Mouse (Mus musculus) spleen, adult 2 months (tissue): Measurements from ENCODE around the gene Sult4a1. TPM values are rescaled to one million over a fixed set of nuclear protein-coding genes. Genes with fewer than 3 reads are reported as not detected.

Experiments used
- DNase-seq, 2 experiments: peaks; one replicate each; pipeline versions ENCODE4 v3.0.0 to v3.0.0-alpha.2; 2012 to 2021; ENCODE audit warnings: low spot score in 2 of 2, low read depth in 1 of 2
- H3K27ac ChIP-seq: fragments of 200-500 bp; 2 replicates; pipeline ENCODE4 v1.5.1; 2012; ENCODE audit warnings: low read length, inconsistent platforms; ENCODE audit not compliant: insufficient read depth
- H3K27me3 ChIP-seq: fragments of 200-500 bp; 2 replicates; pipeline ENCODE4 v1.6.1; 2012; ENCODE audit warnings: mild to moderate bottlenecking, moderate library complexity, low read length, inconsistent platforms; ENCODE audit not compliant: control insufficient read depth, insufficient read depth
- H3K36me3 ChIP-seq: fragments of 200-500 bp; 2 replicates; pipeline ENCODE4 v1.6.1; 2012; ENCODE audit warnings: mild to moderate bottlenecking, low read length, inconsistent platforms; ENCODE audit not compliant: control insufficient read depth, insufficient read depth
- H3K4me1 ChIP-seq: fragments of 200-500 bp; 2 replicates; pipeline ENCODE4 v1.6.1; 2011; ENCODE audit warnings: inconsistent platforms; ENCODE audit not compliant: control insufficient read depth, insufficient read depth, insufficient read length
- H3K4me3 ChIP-seq: fragments of 200-500 bp; 2 replicates; pipeline ENCODE4 v1.5.1; 2011; ENCODE audit warnings: mild to moderate bottlenecking, inconsistent platforms; ENCODE audit not compliant: insufficient read depth, insufficient read length; ENCODE audit errors: extremely low read depth
- CTCF ChIP-seq: fragments of 200-500 bp; IDR thresholded peaks from 2 replicates; pipeline ENCODE4 v1.5.1; 2011; ENCODE audit warnings: mild to moderate bottlenecking, inconsistent platforms; ENCODE audit not compliant: insufficient read depth, insufficient read length, insufficient replicate concordance; ENCODE audit errors: extremely low read depth
- POLR2A ChIP-seq: fragments of 200-500 bp; IDR thresholded peaks from 2 replicates; pipeline ENCODE4 v1.6.1; 2011; ENCODE audit warnings: low read depth, low read length, inconsistent platforms
- WGBS: fragments of 180-500 bp; shearing (Covaris S2); methylation state at CpG from one replicate; pipeline ENCODE4 v1.1.7; 2018; 5-methylcytosine and 5-hydroxymethylcytosine counted together
- polyA plus RNA-seq: library from polyadenylated mRNA; depleted of rRNA; stranded (reverse); fragments of >200 nt; gene quantifications from 2 replicates; pipeline ENCODE4 v1.2.3, GENCODE M21; 2012

Sult4a1 gene
- polyA plus RNA-seq, 1 experiment, result 0.29 TPM

DNA sequence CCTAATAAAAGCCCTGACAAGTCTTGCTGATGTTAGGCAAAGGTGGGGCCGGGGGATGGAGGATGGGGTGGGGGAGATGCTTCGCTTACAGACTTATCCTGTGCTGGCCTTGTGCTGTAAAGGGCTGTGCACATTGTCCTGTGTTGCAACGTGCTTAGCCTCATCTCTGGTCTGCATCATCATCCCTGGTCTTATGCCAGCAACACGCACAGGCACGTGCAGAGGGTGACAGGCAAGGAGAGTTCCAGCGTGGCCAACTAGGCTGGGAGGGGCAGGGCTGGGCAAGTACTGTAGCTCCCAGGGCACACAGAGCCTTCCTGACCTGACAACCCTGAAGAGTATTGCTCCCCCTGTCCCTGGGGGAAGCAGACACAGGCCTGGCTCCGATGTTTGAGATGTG is 15.5 kb upstream of the Sult4a1 start:
- no peak for DNase-seq
- WGBS, result 66% methylated on average over 7 of the region's 7 CpGs
- no peaks in the 10 kb centered on the region for H3K36me3 ChIP-seq
- H3K4me1 ChIP-seq, result no peaks in the 10 kb centered on the region
- TF ChIP-seq POLR2A, result no peak
- no peak for TF ChIP-seq CTCF
- H3K4me3 ChIP-seq, result no peak overlapping the region
- H3K27ac ChIP-seq, result no peak overlapping the region
- H3K27me3 ChIP-seq, result no peaks in the 10 kb centered on the region

GRCm38 (mm10) chr15:84120612-84121011 is 15.1 kb upstream of the Sult4a1 start:
- no peak overlapping the region for H3K4me3 ChIP-seq
- H3K36me3 ChIP-seq, result no peaks in the 10 kb centered on the region
- DNase-seq, result no peak
- no peaks in the 10 kb centered on the region for H3K4me1 ChIP-seq
- TF ChIP-seq POLR2A (no peak), CTCF (0 out of 2 replicates have a peak, but pooled peaks have one; percentile 8)
- no peak overlapping the region for H3K27ac ChIP-seq
- WGBS, result 29% methylated on average over 6 of the region's 6 CpGs
- H3K27me3 ChIP-seq, result no peaks in the 10 kb centered on the region

DNA sequence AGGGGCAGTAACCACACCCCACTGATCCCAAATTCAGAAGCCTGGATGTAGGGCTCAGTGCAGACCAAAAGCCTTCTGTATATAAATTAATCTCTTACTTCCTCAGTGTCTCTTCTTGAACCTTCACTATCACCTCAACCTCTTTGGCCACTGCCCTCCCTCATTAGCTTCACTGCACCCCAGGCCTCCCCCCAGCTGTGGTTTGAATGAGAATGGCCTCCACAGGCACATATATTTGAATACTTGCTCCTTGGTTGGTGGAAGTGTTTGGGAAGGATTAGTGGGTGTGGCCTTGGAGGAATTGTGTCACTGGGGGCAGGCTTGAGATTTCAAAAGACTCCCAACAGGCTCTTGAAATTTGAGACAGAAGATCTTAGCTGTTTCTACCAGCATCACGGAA is 10.9 kb upstream of the Sult4a1 start:
- no peak for DNase-seq
- H3K27me3 ChIP-seq, result no peaks in the 10 kb centered on the region
- H3K36me3 ChIP-seq, result no peaks in the 10 kb centered on the region
- H3K4me1 ChIP-seq, result no peaks in the 10 kb centered on the region
- H3K27ac ChIP-seq, result no peak overlapping the region
- no peak overlapping the region for H3K4me3 ChIP-seq
- WGBS, result 83% methylated on average over 1 of the region's 1 CpGs
- TF ChIP-seq CTCF, result no peak
- TF ChIP-seq POLR2A, result no peak

DNA sequence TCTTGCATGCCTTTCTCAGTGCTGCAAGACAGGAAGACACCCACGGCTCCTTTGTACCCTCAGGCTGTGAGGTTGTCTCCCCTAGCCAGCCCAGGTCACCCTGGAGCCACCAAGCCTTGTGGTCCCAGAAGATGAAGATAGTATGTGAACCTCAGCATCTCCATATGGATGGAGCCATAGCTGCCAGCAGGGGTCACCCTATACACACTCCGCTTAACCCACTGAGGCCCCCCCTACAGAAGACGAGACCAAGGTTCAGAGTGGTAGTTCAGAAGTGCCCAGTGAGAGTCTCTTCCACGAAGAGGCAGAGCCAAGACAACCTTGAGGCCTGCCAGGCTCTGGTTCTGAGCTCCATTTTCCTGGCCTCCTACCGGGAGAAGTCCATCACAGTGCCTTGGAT is 10.2 kb upstream of the Sult4a1 start:
- TF ChIP-seq POLR2A (no peak), CTCF (no peak)
- H3K4me3 ChIP-seq, result no peak overlapping the region
- 48% methylated on average over 5 of the region's 5 CpGs for WGBS
- no peaks in the 10 kb centered on the region for H3K27me3 ChIP-seq
- no peak for DNase-seq
- H3K27ac ChIP-seq, result no peak overlapping the region
- H3K4me1 ChIP-seq, result no peaks in the 10 kb centered on the region
- no peaks in the 10 kb centered on the region for H3K36me3 ChIP-seq

- Histone ChIP-seq H3K36me3 (no peaks in the 10 kb centered on the region), H3K27ac (no peak overlapping the region), H3K4me3 (no peak overlapping the region), H3K4me1 (no peaks in the 10 kb centered on the region), H3K27me3 (no peaks in the 10 kb centered on the region)
- 73% methylated on average over 6 of the region's 6 CpGs for WGBS
- TF ChIP-seq CTCF (no peak), POLR2A (no peak)
- no peak for DNase-seq
Measured at GRCm38 (mm10) chr15:84113873-84114272, 8.3 kb upstream of the Sult4a1 start.

GRCm38 (mm10) chr15:84108899-84109298 is 3.3 kb upstream of the Sult4a1 start:
- no peak overlapping the region for H3K4me3 ChIP-seq
- TF ChIP-seq POLR2A (no peak), CTCF (no peak)
- H3K4me1 ChIP-seq, result peaks cover 5% of the 10 kb centered on the region
- no peaks in the 10 kb centered on the region for H3K36me3 ChIP-seq
- 6% methylated on average over 13 of the region's 13 CpGs for WGBS
- no peak overlapping the region for H3K27ac ChIP-seq
- peaks cover 12% of the 10 kb centered on the region for H3K27me3 ChIP-seq
- DNase-seq, result no peak

- no peak overlapping the region for H3K27ac ChIP-seq
- DNase-seq, result no peak
- H3K27me3 ChIP-seq, result peaks cover 12% of the 10 kb centered on the region
- no peak for TF ChIP-seq CTCF
- TF ChIP-seq POLR2A, result no peak
- H3K4me3 ChIP-seq, result no peak overlapping the region
- 11% methylated on average over 12 of the region's 12 CpGs for WGBS
- peaks cover 5% of the 10 kb centered on the region for H3K4me1 ChIP-seq
- no peaks in the 10 kb centered on the region for H3K36me3 ChIP-seq
Measured at GRCm38 (mm10) chr15:84105924-84106500, 458 bp upstream of the Sult4a1 start.
